Mouse (Mus musculus): Measurements from ENCODE around the gene Zfp287.

The Zfp287 gene

DNA sequence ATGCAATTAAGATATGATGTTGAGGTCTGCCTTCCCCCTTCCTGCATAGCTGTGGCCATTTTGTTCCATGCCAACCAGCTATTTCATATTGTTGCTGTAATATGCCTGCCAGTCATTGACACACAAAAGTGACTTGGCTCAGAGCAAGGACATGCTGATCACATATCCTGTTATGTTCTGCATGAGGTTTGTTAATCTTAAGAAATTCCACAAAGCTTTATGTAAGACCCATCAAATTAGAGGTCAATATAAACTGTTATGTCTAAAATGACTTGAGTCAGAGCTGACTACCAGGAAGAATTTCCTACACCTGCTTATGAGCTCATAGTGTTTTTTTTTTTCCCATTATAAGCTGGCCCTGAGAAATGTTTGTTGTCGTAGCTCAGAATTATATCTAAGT, 30.5 kb downstream of the Zfp287 start:
- no peak for DNase-seq (ENCODE audit: low read depth)

DNA sequence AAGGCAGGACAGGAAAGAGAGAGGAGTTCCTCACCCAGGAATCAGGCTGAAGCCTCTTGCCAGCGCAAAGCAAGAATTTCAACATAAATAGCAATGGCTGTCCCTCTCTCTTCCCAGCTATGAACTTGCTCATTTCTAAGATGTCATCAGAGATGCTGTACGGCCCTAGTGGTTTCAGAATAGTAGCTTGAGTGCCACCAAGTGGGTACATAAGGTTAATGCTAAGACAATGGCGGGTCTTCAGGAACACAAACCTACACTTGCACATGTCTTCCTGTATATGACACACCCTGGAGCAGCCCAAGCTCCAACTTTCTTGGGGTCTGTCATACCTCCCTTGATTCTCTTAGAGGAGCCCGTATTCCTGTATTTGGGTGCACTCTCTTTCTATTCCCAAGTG, 32.0 kb downstream of the Zfp287 start:
- no peak for DNase-seq (ENCODE audit: low read depth)

DNA sequence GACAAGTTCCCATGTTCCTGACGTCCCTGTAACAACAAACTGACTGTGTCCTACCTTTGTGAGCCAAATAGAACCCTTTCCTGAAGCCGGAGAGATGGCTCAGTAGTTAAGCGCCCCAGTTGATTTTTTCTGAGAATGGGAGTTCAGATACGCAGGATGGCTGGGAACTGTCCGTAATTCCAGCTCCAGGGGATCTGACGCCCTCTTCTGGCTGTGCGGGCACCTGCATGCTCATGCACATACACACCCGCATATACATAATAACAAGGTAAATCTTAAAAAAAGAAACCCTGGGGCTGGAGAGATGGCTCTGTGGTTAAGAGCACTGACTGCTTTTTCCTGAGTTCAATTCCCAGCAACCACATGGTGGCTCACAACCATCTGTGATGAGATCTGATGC, 36.6 kb downstream of the Zfp287 start:
- DNase-seq (ENCODE audit: low read depth) = no peak

DNA sequence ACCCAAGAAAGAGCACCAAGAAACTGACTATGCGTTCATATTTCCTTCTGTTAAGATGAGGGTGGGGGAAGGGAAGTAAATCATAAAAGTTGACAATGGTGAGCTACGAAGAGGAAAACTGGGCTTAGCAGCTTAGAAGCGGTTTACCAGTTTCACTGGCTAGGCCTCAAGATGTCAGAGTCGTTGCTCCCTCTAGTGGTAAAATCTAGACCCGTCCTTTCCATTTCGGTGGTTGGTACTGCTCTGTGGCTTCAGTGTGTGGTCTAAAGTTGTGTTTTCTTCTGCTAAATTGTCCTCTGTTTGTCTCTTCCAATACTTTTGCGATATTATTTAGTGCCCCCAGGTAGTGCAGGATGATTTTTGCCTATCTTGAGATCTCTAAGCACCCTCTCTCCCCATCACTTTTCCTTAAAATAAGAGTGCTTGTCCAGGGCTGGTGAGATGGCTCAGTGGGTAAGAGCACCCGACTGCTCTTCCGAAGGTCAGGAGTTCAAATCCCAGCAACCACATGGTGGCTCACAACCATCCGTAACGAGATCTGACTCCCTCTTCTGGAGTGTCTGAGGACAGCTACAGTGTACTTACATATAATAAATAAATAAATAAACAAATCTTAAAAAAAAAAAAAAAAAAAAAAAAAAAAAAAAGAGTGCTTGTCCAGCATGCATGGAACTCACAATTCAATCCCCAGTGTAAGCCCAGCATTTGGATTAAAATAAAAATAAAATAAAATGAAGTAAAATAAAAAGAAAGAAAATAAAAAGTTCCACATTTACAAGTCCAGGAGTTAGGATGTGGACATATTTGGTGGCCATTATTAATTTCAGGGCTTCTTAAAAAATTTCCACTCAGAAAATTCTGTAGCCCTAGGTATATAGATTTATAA, 38.2 kb downstream of the Zfp287 start:
- DNase-seq (ENCODE audit: low read depth) = peak; percentile 67

DNA sequence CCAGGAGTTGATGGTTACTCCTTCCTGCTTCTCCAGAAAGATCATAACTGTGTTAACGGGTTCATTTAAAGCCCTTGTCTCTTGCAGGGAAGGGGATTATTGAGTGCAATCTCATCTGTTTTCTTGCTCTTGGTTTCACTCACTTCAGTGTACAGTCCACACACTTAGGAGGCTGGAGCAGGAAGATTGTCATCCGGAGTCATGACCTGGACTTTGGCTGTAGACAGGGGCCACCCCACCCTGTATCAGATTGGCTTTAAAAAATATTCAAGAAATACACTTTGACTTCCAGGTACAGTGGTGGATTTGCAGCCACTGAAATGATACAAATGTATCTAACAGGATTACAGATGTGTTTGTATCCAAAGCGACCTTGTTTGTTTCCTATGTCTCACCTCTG, 40.1 kb downstream of the Zfp287 start:
- DNase-seq (ENCODE audit: low read depth) = no peak

DNA sequence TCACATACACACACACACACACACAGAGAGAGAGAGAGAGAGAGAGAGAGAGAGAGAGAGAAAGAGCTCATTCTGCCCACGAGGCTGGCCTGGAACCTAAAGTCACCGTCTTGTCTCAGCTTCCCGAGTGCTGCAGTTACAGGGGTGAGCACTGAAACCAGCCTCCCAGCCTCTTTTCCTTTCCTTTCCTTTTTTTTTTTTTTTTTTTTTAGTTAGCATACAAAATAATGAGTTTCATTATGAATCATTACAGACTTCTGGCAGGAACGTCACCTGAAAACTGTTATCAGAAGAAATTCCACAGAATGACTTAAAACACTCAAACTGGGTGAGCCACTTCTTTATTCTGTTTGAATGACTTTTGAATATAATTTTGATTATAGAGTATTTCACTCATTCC, 51.8 kb downstream of the Zfp287 start:
- DNase-seq (ENCODE audit: low read depth) = no peak

DNA sequence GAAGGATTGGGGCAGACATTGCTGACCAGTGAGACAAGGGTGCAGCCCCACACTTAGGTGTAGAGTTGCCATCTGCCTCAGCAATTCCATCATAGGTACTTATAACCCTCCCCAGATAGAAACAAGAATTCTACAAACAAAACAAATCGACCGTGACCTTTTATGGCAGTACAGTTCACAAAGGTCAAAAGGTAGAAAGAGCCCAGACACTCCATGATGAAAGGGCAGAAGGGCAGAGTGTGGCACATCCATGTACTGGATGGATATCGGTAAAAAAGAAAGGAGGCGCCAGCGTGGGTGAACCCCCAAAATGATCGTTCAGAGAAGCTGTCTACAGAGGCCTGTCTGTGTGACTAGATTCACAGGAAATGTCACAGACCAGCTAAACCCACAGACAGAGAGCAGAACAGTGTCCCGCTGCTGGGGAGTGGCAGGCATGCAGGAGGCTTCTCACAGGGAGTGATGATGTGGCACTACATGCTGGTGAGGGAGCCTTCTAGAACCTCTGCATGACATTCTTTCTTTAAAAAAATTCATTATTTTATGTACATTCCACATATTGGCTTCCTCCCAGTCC, 52.8 kb downstream of the Zfp287 start:
- DNase-seq (ENCODE audit: low read depth) = no peak

DNA sequence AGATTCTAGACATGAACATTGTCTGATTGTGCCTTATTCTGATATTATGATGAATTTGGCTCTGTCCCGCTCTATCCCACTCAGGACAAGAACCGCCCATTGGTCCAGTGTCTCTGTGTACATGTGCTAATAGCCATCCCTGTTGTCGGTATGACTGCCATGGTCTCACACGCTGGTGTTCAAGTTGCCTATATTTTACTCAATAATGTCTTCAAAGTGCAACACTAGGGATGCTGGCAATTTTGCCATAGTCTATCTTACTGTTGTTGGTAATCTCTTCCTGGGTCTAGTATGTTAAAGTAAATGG, 55.5 kb downstream of the Zfp287 start:
- no peak for DNase-seq (ENCODE audit: low read depth)

DNA sequence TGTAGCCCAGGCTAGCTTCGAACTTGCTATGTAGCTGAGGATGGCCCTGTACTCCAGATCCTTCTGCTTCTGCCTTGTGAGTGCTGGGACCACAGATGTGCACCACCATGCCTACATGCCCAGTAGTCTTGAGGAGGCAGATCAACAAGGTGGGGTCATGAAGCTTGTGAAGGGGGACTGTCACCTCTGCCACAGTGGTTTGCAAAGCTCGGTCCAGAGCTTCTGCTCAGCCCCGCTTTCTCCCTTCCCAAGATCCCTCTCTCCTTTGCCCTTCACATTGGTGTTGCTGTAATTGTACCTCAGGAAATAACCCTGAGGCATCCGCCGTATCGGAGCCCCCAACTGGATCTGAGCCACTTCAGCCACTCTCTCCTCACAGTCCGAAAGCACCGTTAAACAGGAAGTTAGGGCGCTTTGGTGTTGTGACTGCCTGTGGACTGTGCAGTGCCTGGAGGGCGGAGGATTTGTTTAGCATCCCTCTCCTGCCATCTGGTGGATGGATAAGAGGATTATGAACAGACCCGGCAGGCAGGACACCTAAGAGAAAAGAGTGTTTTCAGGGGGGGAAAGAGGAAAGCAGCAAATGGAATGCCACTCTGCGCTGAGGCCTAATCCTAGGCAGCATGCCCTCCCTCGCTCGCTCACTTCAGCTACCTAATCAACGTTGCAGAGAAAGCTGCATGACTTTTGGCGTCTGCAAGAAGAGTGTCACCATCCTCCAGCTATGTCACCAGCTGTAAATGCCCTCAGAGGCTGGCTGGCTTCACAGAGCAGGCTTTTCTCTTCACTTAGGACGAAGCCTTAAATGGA, 56.0 kb downstream of the Zfp287 start:
- DNase-seq (ENCODE audit: low read depth) = peak; percentile 53

DNA sequence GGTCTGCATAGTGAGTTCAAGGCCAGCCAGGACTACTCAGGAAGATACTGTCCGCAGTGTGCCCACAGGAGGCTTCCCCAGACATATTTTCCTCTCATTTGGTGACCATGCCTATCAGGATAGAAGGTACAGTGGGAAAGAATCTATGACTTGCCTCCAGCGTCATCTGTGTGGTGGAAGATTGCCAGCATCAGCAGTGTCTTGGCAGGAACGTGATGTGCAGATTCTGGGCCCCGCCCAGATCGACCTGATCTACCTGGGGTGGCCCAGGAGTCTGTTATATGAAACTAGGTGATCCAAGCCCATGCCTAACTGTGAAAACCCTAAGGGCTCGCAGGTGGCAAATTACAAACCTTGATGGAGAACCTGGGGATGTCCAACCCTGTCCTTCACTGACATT, 61.7 kb downstream of the Zfp287 start:
- no peak for DNase-seq (ENCODE audit: low read depth)

DNA sequence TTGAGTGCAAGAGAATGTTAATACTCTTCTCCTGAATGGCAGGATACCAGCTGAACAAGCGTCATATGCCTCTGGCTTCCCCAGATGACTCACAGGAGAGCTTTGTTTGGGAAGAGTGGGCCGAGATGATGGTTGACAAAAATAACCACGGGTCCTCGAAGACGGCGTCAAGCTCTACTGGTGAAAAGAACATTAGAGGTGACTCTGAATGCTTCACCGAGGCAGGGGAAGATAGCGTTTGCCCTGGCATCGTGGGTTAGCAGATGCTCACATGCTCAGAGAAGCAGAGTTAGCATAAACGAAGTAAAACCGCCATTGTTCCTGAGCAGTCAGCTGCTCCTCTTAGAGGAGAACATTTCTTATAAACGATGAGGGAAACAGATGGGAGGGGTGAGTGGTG, 62.2 kb downstream of the Zfp287 start:
- peak; percentile 31 for DNase-seq (ENCODE audit: low read depth)

DNA sequence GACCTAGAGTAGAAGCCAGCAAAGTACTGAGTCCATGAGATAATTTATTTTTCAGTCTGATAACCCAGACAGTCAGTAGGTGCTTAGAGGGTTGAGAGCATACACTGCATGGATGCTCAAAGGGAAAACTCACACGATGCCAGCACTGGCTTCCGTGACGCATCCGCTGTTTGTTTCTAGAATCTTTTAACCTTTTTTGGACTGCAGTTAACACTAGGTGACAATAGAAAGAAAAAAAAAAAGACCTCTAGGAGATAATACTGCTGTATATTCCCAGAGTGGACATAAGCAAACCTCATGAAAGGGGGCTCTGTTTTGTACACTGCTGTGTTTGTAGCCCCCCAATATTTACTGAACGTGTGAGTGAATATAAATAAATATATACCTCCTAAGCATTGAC, 62.7 kb downstream of the Zfp287 start:
- DNase-seq (ENCODE audit: low read depth) = no peak

DNA sequence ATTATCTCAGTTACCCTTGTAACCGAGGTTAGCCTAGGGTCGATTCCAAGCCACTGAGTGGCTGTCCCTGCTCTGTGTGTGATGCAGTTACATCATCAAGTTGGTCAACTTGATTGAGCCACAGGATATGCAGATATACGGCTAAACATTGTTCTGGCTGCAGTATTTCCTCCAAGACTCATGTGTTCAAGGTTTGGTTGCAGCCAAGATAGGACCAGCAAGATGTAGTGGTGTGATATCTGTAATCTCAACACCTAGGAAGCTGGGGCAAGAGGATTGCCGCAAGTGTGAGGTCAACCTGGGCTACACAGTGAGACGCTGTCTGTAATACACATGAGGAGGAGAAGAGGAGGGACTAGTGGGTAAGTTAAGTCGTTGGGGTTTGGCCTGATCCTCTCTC, 67.5 kb downstream of the Zfp287 start:
- no peak for DNase-seq (ENCODE audit: low read depth)

DNA sequence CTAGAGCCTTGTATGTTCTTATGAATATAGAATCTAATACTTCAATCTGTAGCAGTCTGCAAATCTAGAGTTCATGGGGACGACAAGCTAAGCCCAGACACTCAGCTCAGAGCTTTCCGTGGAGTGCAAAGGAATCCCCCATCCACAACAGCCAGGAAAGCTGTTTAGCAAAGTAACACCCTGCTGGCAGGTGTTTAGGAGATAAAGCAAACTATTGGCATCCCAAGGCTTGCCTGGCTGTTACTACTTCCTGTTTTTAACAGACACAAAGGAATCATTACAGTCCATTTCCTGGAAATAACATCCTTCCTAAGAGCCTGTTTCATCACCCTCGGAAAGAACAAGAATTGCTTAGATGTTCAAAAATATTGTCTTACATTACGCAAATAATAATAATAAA, 70.8 kb downstream of the Zfp287 start:
- no peak for DNase-seq (ENCODE audit: low read depth)

DNA sequence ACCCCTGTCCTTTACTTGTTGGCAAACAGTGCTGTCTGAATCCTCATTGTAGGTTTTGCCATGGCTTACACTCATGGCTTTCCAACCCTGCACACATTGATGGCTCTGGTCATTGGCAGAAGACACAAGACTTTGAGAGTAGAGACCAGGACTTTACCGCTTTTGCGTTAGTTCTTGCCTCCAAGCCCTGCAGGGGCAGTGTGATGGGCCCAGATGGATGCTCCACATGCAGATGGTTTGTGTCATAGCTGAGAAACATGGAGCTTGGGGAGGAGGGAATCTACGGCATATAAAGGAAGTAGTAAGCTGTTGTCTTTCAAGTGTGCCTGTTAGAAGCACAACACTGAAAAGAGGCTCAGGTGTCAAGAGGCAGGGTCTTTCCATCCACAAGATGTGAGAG, 79.6 kb downstream of the Zfp287 start:
- no peak for DNase-seq (ENCODE audit: low read depth)

DNA sequence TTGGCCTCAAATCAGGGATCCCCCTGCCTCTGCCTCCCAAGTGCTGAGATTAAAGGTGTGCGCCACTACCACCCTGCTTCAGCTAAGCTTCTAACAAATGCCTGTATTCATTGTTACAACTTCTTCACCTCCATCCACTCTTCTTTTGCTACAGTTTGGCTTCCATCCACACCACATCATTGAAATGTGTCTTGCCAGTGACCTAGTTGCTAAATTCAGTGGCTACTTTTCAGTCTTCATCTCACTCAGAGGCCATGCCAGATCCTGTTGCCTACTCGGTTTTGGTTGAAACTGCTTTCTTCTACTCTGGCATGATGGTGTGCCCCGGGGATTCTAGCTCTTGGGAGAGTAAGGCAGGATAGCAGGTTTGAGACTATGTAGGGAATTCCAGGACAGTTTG, 80.1 kb downstream of the Zfp287 start:
- no peak for DNase-seq (ENCODE audit: low read depth)

All from fibroblast of lung, adult 2 months (primary cell).